Mouse (Mus musculus): ENCODE results near the gene Tcf25.

DNA sequence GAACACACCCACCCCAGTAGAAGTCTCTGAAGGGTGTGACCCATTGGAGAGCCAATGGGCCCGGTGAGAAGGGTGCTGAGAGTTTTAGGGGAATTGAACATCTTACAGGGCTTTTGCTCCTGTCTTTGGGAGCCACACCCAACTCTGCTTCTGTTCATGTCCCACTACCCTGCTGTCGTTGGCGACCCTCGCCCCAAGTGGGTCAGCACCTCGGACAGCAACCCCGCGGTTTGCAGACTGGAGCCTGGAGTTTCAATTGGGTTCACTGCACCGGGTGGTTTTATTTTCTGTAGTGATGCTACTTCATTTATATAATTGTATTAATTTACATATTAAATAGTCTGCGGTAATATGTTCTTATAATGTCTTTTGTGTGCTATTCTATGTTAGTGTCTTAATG lies 40.7 kb downstream of the Tcf25 start:
- TF ChIP-seq CTCF (IDR thresholded peaks at IDR 0.05; ENCODE audit: extremely low read depth, insufficient read length, insufficient replicate concordance, low read depth, low read length) (no peak), POLR2A (IDR thresholded peaks at IDR 0.05; ENCODE audit: low read depth, low read length) (no peak)

Measured in small intestine, adult 2 months (tissue).